Mouse (Mus musculus) adrenal gland, postnatal 4 days (tissue): ENCODE data around the gene Ccdc127. TPM values are rescaled to one million over a fixed set of nuclear protein-coding genes. Genes with fewer than 3 reads are reported as not detected.

Experiments used
- DNase-seq, 2 experiments: peaks; one replicate each; pipeline ENCODE4 v3.0.0; 2021 to 2022; ENCODE audit warnings: low spot score in 2 of 2, mixed read lengths in 2 of 2
- long read RNA-seq, 2 experiments: library from polyadenylated mRNA; stranded (forward); transcript quantifications; one replicate each; pipeline ENCODE4 v2.0.0; 2021
- total RNA-seq, 2 experiments: library from RNA; stranded (reverse); gene quantifications; 2 replicates each; pipeline ENCODE4 v1.2.3; 2021

The Ccdc127 gene
- 10 to 100 TPM; 48.3 to 50.8 TPM for total RNA-seq
- long read RNA-seq, experiment 1, full-length matches to known transcripts: 24 of 26 reads
- long read RNA-seq, experiment 1, partial matches to known transcripts: 0 of 26 reads
- long read RNA-seq, experiment 1, other reads (novel, unspliced or antisense): 2 of 26 reads
- long read RNA-seq, experiment 2, full-length matches to known transcripts: 39 of 43 reads
- long read RNA-seq, experiment 2, partial matches to known transcripts: 1 of 43 reads
- long read RNA-seq, experiment 2, other reads (novel, unspliced or antisense): 3 of 43 reads

- peak; percentile 92 to 94 for DNase-seq
Measured at GRCm38 (mm10) chr13:74349566-74350434, at the start of gene Ccdc127, which contains the start of gene Sdha. Gene Ccdc127, plus strand, starts transcription at chr13:74350309. Gene Sdha, minus strand, starts transcription at chr13:74350280.

DNA sequence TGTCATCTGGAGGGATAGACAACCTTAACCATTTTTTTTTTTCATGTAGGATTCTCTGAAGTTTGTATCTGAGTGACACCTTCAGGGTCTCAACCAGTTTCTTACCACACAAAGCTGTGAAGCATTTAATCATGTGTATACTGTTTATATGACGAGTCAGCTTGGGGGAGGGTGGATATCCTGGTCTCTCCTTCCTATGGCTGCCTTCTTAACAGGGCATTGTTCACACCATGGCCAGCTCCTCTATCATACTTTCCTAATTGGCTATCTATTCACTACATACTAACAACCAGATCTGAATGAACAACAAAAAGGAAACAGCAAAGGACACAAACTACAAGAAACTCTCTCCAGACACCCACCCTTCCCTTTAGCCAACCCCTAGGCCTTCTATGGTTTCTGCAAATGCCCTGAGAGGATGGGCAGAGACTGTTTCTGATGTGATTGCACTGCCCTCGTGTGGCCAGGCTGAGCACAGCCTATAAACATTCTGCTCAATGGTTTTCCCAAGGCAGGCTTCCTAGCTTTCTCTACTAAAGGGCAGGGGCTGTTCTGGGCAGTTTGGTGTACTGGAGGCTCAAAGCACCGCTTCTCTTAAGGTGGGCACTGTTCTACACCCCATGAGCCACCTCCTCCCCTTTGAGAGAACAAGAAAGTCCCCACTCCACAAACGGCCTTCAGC lies 49.0 kb upstream of the Ccdc127 start:
- peak; percentile 13 to 48 for DNase-seq

DNA sequence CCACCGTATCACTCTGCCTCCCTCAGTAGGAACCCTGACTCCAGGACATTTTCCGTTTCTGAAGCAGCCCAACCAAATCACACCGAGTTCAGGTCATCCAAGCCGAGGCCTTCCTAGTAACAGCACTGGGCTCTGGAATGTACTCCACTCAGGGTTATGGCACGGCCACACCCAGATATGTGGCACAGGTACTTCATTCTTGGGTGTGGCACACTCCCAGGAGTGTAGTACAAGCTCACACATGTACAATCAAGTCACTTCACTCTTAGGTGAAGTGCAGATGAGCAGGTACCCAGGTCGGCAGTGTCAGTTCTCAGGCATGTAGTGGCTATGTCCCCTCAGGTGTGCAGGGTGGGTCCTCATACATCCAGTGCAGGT lies 48.5 kb upstream of the Ccdc127 start:
- DNase-seq: no peak

DNA sequence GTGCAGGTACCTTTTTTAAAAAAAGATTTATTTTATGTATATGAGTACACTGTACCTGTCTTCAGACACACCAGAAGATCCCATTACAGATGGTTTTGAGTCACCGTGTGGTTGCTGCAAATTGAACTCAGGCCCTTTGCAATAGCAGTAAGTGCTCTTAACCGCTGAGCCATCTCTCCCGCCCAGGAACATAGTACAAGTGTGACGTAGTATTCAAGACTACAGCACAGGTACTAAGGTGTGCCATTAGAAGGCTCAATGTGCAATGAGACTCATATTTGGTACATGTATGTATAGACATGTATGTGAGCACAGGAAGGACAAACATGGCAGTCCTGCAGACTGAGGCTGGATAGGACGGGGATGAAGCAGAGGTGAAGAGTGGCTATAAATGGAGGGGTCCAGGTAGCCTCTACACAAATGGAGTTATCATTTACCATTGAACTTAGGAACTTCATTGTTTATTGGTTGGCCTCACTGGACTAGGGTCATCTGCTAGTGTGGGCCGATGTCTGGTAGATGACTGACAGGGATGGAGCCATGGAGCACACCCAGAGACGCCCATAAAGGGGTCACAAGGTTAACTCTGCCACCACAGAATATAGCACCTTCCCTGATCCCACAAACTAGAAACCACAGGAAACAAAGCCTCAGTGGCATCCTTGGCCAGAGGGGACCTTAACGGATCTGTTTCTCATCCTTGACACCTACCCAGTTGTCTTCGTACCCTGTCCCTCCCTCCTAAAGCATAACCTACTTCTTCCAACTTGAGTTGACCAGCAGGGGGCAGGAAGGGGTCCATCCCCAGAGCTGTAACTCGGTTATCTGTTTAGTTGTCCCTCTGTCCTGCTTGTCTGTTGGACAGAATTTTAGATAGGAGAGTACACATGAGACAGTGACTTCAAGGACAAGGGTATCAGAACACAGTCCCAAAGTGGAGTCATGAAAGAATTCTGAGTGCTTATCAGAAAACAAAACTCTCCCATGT lies 47.8 kb upstream of the Ccdc127 start:
- no peak for DNase-seq

DNA sequence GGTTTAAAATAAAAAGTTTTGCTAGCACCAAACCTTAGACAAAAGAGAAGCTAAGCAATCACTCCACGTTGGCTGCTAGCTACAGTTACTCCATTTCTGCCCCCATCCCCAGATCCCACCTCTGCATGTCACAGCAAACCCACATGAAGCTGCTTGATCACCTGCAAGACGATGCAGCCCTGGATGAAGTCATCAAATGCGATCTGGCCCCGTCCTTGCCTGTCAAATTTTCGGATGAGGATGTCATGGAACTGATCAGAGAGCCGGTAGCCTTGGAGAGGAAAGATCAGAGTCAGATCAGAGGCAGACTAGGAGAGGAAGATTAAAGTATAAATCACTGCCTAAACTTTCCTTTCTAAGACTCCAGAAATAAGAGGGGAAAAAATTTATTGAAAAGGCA lies 44.7 kb upstream of the Ccdc127 start:
- no peak for DNase-seq

- DNase-seq: no peak
Measured at GRCm38 (mm10) chr13:74305780-74306179, 44.3 kb upstream of the Ccdc127 start.

DNA sequence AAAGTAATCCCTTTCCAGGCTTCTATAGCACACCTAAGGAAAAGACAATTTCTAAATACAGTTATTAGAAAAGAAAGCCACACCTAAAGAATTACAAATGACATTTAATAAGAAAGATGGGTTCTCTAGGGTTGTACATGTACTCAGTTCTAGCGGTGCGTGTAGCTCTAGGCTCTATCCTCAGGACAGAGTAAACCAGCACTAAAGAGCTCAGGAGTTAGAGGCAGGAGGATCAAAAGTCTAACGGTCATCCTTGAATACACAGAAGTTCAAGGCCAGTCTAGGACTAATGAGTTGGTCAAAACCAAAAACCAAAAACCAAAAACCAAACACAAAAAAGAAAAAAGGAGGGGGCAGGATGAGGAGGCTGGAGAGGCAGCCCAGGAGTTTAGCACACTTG lies 35.5 kb upstream of the Ccdc127 start:
- no peak for DNase-seq

DNA sequence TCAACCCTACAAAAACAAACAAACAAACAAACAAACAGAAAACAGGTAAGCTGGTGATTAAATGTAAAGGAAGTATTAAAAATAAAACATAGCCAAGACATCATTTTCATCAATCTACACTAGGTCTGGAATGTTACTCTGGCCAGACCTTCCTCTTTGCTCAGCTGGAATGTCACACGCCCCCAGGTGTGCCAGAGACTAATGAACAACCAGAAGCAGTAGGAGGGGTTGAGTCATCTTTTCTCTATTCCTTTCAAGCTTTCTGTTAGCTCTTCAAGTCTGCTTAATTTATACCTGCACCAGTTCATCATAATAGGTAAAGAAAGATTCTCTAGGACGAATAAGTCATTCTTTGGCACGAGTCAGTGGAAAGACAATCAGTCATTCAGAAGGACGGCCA lies 33.7 kb upstream of the Ccdc127 start:
- no peak for DNase-seq

DNA sequence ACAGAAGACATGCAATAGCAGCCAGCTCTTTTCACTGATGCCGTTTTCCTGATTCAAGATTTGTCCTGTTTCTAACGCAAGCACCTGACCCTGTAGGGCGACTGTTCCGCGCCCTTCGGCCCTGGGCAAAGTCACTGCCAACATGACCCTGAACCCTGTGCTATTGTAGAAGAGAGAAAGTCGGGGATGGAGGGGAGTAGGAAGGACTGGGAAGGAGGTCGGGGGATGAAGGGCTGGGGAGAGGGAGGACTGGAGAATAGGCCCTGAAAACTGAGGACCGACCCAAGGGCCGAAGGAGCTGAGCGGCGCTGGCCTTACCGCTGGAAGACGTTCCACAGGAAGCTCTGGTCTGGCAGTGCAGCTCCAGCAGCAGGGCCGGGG lies 33.3 kb upstream of the Ccdc127 start:
- no peak for DNase-seq

DNA sequence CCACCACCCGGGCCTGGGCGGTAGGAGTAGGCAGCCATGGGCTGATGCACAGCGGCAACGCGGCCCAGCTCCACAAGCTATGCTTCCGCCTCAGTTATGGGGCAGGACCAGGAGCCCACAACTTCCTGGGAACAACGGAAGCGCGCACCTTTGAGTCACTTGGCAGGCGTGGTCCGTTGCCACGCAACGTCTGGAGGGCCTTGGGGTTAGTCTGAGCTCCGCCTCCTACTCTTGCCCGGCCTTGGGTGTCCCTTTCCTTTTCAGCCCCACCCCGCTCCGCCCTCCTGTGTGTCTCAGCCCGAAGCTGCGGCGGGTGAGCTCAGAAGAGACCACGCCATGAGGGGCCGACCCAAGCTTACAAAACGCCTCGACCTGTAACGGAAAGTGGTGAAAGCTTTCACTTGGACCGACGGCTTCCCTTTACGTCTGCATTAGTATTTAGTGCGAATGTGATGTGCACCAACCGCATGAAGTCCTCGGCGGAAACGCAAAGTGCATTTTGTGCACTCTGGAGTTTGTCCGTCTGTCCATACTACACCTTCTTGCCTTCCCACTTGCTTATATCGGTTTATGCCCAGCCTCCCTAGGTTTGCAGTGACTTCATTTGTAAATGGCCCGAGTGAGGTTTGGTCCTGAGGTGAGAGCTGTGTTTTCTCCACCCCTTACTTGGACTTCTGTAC lies 32.8 kb upstream of the Ccdc127 start, which contains the start of gene Pdcd6:
Pdcd6 (minus strand) TSS at position 411 of the 680 bp plus-strand sequence.
- peak; percentile 77 to 89 for DNase-seq

- no peak for DNase-seq
Measured at GRCm38 (mm10) chr13:74329321-74329720, 20.8 kb upstream of the Ccdc127 start.

GRCm38 (mm10) chr13:74341036-74341435 lies 9.1 kb upstream of the Ccdc127 start:
- no peak for DNase-seq

DNA sequence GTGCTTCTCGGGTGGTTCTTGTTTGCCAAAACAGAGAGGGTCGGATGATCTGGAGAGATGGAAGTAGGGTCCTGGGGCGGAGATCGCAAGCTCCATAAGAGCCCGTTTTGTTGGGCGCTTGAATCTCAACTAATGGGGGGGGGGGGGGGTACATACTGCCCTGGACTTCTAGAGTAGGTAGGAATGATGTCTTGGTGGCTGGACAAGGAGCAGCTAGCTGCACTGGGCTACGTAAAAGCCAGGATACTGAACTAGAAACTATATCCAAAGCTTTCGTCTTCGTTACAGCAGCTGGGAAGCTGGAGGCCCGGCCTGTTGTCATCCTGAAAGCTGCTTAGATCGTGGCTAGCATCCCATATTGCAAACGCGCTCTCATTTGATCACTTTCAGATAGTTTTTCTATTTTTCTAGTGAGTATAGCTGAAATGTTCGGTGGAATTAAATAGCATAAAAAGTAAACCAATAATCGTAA lies 362 bp downstream of the Ccdc127 start:
- no peak for DNase-seq

- no peak for DNase-seq
Measured at GRCm38 (mm10) chr13:74356491-74356890, 6.4 kb downstream of the Ccdc127 start.

DNA sequence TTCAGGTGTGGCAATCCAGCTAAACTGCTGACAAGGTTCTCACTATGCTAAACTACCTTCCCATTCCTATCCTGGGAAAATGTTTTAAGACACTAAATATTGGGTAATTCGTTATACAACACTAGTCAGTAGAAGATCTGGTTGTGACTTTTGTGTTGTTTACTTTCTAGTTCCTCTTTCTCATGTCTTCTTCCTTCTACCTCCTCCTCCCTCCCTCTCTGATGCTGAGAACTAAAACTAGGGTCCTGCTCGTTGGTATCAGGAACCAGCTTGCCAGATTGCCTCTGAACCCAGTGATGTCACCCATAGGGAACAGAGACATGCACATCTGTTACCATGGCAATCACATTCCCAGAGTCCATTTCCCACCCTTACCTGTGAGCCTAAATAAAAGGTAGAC lies 12.1 kb downstream of the Ccdc127 start:
- DNase-seq: no peak

DNA sequence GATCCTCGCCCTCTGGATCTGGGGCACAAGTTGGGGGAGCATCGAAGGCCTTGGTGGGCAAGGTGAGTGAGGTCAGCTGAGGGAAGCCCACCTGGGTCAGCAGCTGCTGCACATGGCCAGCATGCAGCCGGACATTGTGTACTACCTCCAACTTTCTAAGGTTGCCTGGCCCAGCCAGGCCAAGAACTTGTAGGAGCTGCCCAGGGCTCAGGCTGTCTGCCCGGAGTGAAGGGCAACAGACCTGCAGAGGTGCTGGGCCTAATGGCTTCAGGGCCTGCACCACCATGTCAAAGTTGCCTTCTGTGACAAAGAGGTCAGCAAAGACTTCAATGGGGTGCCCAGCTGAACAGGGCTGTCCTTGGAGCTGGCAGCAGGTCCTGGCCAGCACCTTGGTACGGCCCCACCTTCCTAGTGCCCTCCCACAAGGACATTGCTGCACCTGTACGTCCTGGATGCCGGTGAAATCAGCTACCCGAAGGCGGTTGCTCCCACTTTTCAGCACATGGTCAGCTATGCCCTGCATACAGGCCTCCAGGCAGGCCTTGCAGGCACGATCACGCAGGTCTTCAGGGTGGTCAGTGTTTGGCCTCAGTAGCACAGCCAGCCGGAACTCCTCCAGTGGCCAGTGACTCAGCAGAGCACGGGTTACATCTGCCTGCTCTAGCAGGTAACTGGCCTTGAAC lies 13.2 kb downstream of the Ccdc127 start:
- no peak for DNase-seq

- DNase-seq: no peak
Measured at GRCm38 (mm10) chr13:74363859-74364235, 13.7 kb downstream of the Ccdc127 start, which contains the start of gene Lrrc14b. Gene Lrrc14b, minus strand, starts transcription at chr13:74364005.

DNA sequence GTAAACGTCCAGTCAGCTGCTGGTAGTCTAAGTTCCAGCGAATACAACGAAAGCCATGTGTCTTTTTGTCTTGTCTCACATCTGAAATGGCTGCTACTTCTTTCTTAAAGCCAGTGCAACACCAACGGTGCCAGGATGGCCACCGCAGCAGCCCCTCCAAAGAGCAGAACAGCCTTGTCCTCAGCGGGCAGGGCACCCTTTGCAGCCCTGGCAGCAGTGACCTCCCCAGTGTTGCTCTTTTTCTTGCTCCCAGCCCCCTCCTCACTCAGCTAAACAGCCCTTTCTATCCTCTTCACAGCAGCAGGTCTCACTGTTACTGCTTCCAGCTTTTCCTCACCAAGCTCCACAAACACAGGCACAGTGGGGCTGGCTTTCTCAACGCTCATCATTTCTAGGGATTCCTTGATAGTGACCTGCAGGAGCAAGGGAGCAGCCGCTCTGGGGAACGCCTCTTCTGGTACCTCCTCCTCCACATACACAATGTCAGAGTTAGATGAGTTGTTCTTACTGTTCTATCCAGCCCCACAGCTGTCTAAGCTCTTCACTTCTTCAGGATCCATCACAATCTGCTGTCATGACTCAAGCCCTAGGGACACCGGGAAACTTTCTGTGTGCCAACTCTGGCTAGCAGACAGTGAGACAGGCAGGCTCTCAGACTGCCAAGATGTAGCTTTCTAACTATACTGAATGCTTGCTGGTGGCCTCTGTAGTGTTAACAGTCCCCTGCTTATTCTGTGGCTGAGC lies 31.6 kb downstream of the Ccdc127 start:
- DNase-seq: no peak

DNA sequence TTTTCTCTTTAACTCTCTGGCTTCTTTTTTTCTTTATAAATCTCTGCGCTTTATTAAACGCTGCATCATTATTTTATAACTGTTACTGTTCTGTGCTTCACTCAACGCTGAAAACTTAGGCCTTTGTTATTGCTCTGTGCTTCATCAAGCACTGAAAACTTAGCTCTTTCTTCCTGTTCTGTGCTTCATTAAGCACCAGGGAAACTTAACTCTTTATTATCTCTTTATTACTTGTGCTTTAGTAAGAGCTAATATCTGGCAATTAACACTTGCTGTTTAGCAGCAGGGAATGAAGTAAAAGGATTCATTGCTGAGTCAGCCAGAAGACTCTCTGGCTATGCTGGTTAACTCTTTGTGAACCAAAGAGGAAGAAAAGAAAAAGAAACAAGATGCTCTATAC lies 32.2 kb downstream of the Ccdc127 start:
- no peak for DNase-seq
